7 mouse cellular contexts compared by ENCODE assay signal in genomic region chr6:119396309-119396634, GRCm38 (mm10). TPM values are rescaled to one million over a fixed set of nuclear protein-coding genes. Genes with fewer than 3 reads are reported as not detected.
DNase-seq lines count a peak whose midpoint lies in the region; ATAC-seq and TF ChIP-seq lines count a peak whose summit lies in the region.

No protein-coding gene starts in this region.

- TF ChIP-seq POLR2A in small intestine, adult 2 months (IDR thresholded peaks at IDR 0.05; ENCODE audit: low read depth, low read length): no peak

- no peak for TF ChIP-seq CTCF in small intestine, adult 2 months (IDR thresholded peaks at IDR 0.05; ENCODE audit: extremely low read depth, insufficient read length, insufficient replicate concordance, low read depth, low read length)

- H3K27ac ChIP-seq in heart, embryonic 16.5 days (ENCODE audit: low read length): peak overlapping the region; percentile 28
- no peak overlapping the region; the same call in 1 of the 2 replicates for H3K27ac ChIP-seq in liver, embryonic 15.5 days (replicated peaks)
- peak overlapping the region; percentile 80 for H3K27ac ChIP-seq in small intestine, adult 2 months (ENCODE audit: insufficient read depth, low read depth, low read length)

- peak; percentile 86 for ATAC-seq in heart, embryonic 16.5 days (replicated peaks; ENCODE audit: extremely low read depth, insufficient read depth, low FRiP score)
- ATAC-seq in liver, embryonic 15.5 days (ENCODE audit: insufficient read depth): 0 out of 2 replicates have a peak, but pooled peaks have one; percentile 40
- ATAC-seq in frontal cortex, adult (ENCODE audit: low TSS enrichment): no peak

- no peaks in the 10 kb centered on the region for H3K9me3 ChIP-seq in heart, embryonic 16.5 days (replicated peaks; ENCODE audit: control insufficient read depth, low read length)
- no peaks in the 10 kb centered on the region for H3K9me3 ChIP-seq in liver, embryonic 15.5 days (replicated peaks)

- no peak overlapping the region for H3K9ac ChIP-seq in heart, embryonic 16.5 days (ENCODE audit: low read length)
- no peak overlapping the region for H3K9ac ChIP-seq in liver, embryonic 15.5 days

- H3K4me3 ChIP-seq in heart, embryonic 16.5 days (ENCODE audit: low read length): no peak overlapping the region
- no peak overlapping the region for H3K4me3 ChIP-seq in liver, embryonic 15.5 days (replicated peaks)
- H3K4me3 ChIP-seq in small intestine, adult 2 months (ENCODE audit: low read depth, low read length): no peak overlapping the region

- H3K4me1 ChIP-seq in heart, embryonic 16.5 days (ENCODE audit: control insufficient read depth, insufficient read depth, low read length): peaks cover 7% of the 10 kb centered on the region
- H3K4me1 ChIP-seq in liver, embryonic 15.5 days (replicated peaks): peaks cover 18% of the 10 kb centered on the region
- peaks cover 10% of the 10 kb centered on the region; the same call in 1 of the 2 replicates for H3K4me1 ChIP-seq in small intestine, adult 2 months (ENCODE audit: control insufficient read depth, insufficient read depth, insufficient read length, low read length)

- no peaks in the 10 kb centered on the region for H3K27me3 ChIP-seq in heart, embryonic 16.5 days (ENCODE audit: control insufficient read depth, insufficient read depth, low read length)
- no peaks in the 10 kb centered on the region for H3K27me3 ChIP-seq in liver, embryonic 15.5 days
- H3K27me3 ChIP-seq in small intestine, adult 2 months (ENCODE audit: control insufficient read depth, insufficient read depth, low read length): no peaks in the 10 kb centered on the region

- WGBS in heart, embryonic 16.5 days: 10% methylated on average over 5 of the region's 5 CpGs
- 20% methylated on average over 5 of the region's 5 CpGs for WGBS in liver, embryonic 15.5 days (ENCODE audit: insufficient replicate concordance)
- WGBS in small intestine, adult 2 months: 13% methylated on average over 5 of the region's 5 CpGs

- peak; percentile 35 for DNase-seq in MN1 (ENCODE audit: low spot score)
- DNase-seq in adrenal gland, postnatal 14 days: peak; percentile 93
- no peak for DNase-seq in yolk sac, embryonic 10.5 days (ENCODE audit: low spot score)

- no peak overlapping the region for H3K4me2 ChIP-seq in heart, embryonic 16.5 days (ENCODE audit: low read depth, low read length)
- no peak overlapping the region; the same call in 1 of the 2 replicates for H3K4me2 ChIP-seq in liver, embryonic 15.5 days

- H3K36me3 ChIP-seq in heart, embryonic 16.5 days (ENCODE audit: control insufficient read depth, insufficient read depth): no peaks in the 10 kb centered on the region
- H3K36me3 ChIP-seq in liver, embryonic 15.5 days (replicated peaks): no peaks in the 10 kb centered on the region
- peaks cover 13% of the 10 kb centered on the region for H3K36me3 ChIP-seq in small intestine, adult 2 months (ENCODE audit: control insufficient read depth, insufficient read depth, low read length)

RNA-seq across cellular contexts. Expression of gene Adipor2, which starts 21.2 kb away (rescaled TPM):
- total RNA-seq in adrenal gland, postnatal 14 days (2021): 158 and 194 TPM in 2 replicates
- polyA plus RNA-seq in heart, embryonic 16.5 days (2015; fragmentation: Nextera tagmentation; extraction: Ambion mirVana): 29.8 and 37.5 TPM in 2 replicates
- 36.5 and 38.5 TPM in 2 replicates for polyA plus RNA-seq in liver, embryonic 15.5 days (2015; fragmentation: Nextera tagmentation; extraction: Ambion mirVana)
- 43.4 and 112 TPM in 2 replicates for polyA plus RNA-seq in small intestine, adult 2 months (2012; rRNA removed)
